Mouse (Mus musculus) cerebral cortex, adult 2 months (tissue): Measurements from ENCODE around the gene Mrps17.

ENCODE experiments used
- WGBS: fragments of 180-500 bp; shearing (Covaris S2); methylation state at CpG from one replicate; pipeline ENCODE4 v1.1.7; 2018; 5-methylcytosine and 5-hydroxymethylcytosine counted together

The Mrps17 gene

DNA sequence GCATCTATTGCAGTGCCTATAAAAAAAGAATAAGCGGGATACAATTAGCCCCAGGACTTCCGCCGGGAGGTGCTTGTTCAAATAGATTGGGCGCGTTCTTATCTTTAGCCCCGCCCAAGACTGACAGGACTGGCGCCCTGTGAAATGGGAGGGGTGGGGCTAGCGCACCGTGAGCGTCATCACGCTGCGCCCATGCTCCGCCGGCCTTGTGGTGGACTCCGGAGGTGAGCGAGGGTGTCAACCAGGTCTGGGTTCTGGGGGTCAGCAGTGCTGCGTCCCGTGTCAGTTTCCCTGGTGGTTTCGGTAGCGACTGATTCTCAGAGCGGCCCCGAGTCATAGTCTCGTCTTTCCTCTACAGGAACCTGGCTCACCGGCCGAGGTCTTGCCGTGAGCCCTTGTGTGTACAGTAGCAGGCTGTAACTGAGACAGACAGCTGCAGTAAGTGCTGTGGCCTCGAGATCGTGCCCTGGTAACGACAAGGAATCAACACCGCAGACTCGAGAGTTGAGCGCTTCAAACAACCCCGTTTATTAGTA lies at the start of gene Mrps17:
Gene Mrps17 (plus strand): TSS at position 172 of the 536 bp plus-strand sequence.
- under 1% methylated on average over 33 of the region's 33 CpGs for WGBS

DNA sequence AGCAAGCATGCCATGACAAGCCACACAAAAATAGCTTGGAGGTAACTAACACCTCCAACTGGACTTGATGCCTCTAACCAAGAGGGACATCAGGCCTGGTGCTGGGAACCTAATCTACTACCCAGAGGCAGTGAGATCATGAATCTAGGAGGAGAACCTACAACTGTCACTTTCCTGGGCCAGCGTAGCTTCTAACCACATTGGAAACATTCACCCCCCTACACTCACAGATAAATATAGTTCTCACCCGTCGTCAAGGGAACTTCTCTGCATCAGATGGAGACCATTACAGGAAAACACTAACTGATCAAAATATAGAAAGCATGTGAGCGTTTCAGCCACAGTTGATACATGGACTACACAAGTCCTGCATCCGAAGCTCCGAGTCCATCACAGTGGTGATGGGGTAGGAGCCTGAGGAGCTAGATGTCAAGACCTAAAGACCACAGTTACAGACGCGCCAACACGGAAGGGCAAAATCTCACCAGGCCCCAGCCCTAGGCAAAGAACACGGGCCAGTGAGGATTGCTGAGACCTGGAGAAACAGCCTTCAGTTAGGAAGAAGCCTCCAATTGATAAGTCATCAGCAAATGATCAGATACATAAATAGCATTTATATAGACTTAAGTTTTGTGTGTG lies 48.9 kb upstream of the Mrps17 start:
- WGBS: 67% methylated on average over 10 of the region's 10 CpGs

- WGBS: 46% methylated on average over 4 of the region's 4 CpGs
Measured at GRCm38 (mm10) chr5:129667851-129668250, 47.4 kb upstream of the Mrps17 start.

GRCm38 (mm10) chr5:129669453-129670035 lies 45.8 kb upstream of the Mrps17 start:
- under 1% methylated on average over 31 of the region's 31 CpGs for WGBS

- 1% methylated on average over 23 of the region's 23 CpGs for WGBS
Measured at GRCm38 (mm10) chr5:129670036-129670458, 45.2 kb upstream of the Mrps17 start, which contains the start of gene Zfp11. Gene Zfp11, minus strand, starts transcription at chr5:129670099.

- WGBS: 92% methylated on average over 5 of the region's 5 CpGs
Measured at GRCm38 (mm10) chr5:129685141-129685540, 30.2 kb upstream of the Mrps17 start.

GRCm38 (mm10) chr5:129687621-129688020 lies 27.7 kb upstream of the Mrps17 start:
- 84% methylated on average over 7 of the region's 7 CpGs for WGBS

GRCm38 (mm10) chr5:129690528-129690927 lies 24.8 kb upstream of the Mrps17 start:
- 87% methylated on average over 3 of the region's 3 CpGs for WGBS

DNA sequence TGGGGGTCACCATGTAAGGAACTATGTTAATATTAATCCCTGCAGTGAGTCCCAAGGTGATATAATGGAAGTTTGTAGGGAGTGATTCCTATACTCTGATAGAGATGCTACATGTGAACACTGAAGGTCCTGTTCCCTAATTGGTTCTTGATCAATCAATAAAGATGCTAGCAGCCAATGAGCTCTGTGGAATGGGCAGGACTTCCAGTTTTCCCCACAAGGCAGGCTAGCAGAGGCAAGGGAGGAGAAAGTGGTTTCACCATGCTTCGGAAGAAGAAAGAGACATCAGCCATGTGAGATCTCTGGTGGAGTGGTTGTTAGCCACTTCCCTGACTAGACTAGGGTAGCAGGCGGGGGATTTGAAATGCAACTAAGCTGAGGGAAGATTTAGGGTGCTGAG lies 14.8 kb upstream of the Mrps17 start:
- 48% methylated on average over 2 of the region's 2 CpGs for WGBS

- 76% methylated on average over 1 of the region's 1 CpGs for WGBS
Measured at GRCm38 (mm10) chr5:129701706-129702105, 13.6 kb upstream of the Mrps17 start.

DNA sequence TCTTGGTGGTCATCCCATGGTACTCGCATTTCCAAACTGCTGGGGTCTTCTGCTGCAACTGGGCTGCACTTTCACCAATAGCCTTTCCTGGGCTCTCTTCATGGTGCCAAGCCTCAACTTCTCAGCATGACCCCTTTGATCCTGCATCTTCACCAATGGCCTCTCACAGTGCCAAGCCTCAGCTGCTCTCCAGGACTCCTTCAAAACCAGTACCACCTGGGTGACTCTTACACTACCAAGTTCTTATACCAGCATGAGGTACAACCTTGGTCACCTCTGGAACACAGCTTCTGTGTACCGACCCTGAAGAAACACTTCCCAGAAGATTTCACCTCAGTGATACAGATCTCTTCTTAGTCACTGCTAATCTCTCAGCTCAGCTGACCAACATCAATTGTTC lies 6.9 kb upstream of the Mrps17 start, which contains the start of gene Sept14:
Gene Sept14 (minus strand): TSS at position 101 of the 400 bp plus-strand sequence.
- 72% methylated on average over 2 of the region's 2 CpGs for WGBS

- WGBS: 82% methylated on average over 9 of the region's 9 CpGs
Measured at GRCm38 (mm10) chr5:129717016-129717415, 1.7 kb downstream of the Mrps17 start.

DNA sequence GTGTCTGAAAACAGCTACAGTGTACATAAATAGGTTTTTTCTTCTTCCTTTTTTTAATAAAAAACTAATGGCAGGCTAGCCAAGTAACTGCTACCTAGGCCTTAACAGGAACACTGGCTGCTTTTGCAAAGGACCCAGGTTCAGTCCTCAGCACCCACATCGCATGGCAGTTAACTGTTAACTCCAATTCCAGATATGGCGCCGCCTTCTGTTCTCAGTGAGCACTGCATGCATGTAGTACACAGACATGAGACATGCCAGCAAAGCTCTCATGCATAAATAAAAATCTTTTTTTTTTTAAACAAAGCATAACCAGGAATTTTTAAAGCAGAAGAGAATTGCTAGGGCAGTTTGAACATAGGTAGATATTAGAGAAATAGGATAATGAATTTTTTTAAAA lies 4.9 kb downstream of the Mrps17 start:
- 94% methylated on average over 3 of the region's 3 CpGs for WGBS

DNA sequence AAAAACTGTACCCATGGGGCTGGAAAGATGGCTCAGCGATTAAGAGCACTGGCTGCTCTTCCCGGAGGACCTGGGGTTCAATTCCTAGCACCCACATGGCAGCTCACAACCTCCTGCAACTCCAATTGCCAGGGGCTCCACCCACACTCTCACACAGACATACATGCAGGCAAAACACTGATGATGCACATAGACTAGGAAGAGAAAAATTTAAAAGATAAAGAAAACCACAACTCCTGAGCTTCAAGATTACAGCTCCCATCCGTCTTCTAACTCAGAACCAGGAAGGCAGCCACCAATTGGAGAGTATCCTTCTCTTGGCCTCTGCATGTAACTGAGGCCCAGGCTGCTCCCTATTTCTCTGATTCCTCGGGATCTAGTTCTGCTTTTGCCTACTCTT lies 9.0 kb downstream of the Mrps17 start:
- 40% methylated on average over 4 of the region's 4 CpGs for WGBS

GRCm38 (mm10) chr5:129724834-129725773 lies 9.8 kb downstream of the Mrps17 start, which contains the start of gene Nipsnap2:
Gene Nipsnap2, plus strand, starts transcription at chr5:129725063.
- WGBS: under 1% methylated on average over 78 of the region's 93 CpGs

GRCm38 (mm10) chr5:129725774-129726392 lies 10.6 kb downstream of the Mrps17 start:
- WGBS: 14% methylated on average over 7 of the region's 7 CpGs

- 89% methylated on average over 3 of the region's 3 CpGs for WGBS
Measured at GRCm38 (mm10) chr5:129726784-129727183, 11.5 kb downstream of the Mrps17 start.

GRCm38 (mm10) chr5:129729286-129729685 lies 14.0 kb downstream of the Mrps17 start:
- 72% methylated on average over 11 of the region's 11 CpGs for WGBS

DNA sequence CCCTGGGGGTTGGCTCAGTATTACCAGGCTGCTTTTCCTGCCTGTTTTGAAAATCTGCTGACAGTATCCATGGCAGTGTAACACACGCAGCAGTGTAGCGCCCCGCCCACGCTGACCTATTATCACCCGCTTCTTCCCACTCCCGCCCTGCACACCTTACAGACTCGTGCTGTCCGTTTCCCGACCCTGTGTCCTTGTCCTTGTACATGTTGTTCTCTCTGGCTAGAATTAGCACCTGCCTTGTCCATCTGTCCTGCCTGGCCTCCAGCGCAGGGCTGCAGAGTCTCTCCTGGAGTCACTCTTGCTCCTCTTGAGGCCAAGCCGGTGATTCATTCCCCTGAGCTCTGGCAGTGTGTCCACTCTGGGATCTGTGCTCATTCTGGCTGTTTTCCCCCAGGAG lies 15.0 kb downstream of the Mrps17 start:
- 62% methylated on average over 11 of the region's 11 CpGs for WGBS

GRCm38 (mm10) chr5:129731021-129731420 lies 15.7 kb downstream of the Mrps17 start:
- 81% methylated on average over 5 of the region's 5 CpGs for WGBS

- 86% methylated on average over 1 of the region's 1 CpGs for WGBS
Measured at GRCm38 (mm10) chr5:129740976-129741375, 25.7 kb downstream of the Mrps17 start.
